Mouse (Mus musculus) kidney, postnatal 0 days (tissue): ENCODE measurements around the gene Sema7a. TPM values are rescaled to one million over a fixed set of nuclear protein-coding genes. Genes with fewer than 3 reads are reported as not detected.

Source experiments
- ATAC-seq: fragments of 200-750 bp; cut with Nextera tagmentation; replicated peaks from 2 replicates; pipeline ENCODE4 v1.8.0; 2017; ENCODE audit warnings: low read depth, moderate number of reproducible peaks, moderate TSS enrichment, moderate library complexity; ENCODE audit not compliant: low FRiP score
- DNase-seq: peaks from one replicate; pipeline ENCODE4 v3.0.0-alpha.2; 2016; ENCODE audit warnings: low spot score
- H3K27ac ChIP-seq: fragments of 300-500 bp; sonication (generic); 2 replicates; pipeline ENCODE4 v1.5.1; 2014; ENCODE audit warnings: mild to moderate bottlenecking
- H3K27me3 ChIP-seq: fragments of 300-500 bp; sonication (generic); 2 replicates; pipeline ENCODE4 v1.6.1; 2014; ENCODE audit warnings: low read length, mixed read lengths; ENCODE audit not compliant: insufficient read depth
- H3K36me3 ChIP-seq: fragments of 300-500 bp; sonication (generic); 2 replicates; pipeline ENCODE4 v1.6.1; 2014; ENCODE audit warnings: low read length, mixed read lengths; ENCODE audit not compliant: insufficient read depth
- H3K4me1 ChIP-seq: fragments of 300-500 bp; sonication (generic); replicated peaks from 2 replicates; pipeline ENCODE4 v1.6.1; 2014; ENCODE audit warnings: antibody characterized with exemption, low read length, mixed read lengths; ENCODE audit not compliant: insufficient read depth
- H3K4me2 ChIP-seq: fragments of 300-500 bp; sonication (generic); 2 replicates; pipeline ENCODE4 v1.6.1; 2014; ENCODE audit warnings: mild to moderate bottlenecking, low read length, moderate library complexity, mixed read lengths
- H3K4me3 ChIP-seq: fragments of 300-500 bp; sonication (generic); replicated peaks from 2 replicates; pipeline ENCODE4 v1.5.1; 2014; ENCODE audit warnings: low read depth, low read length
- H3K9ac ChIP-seq: fragments of 300-500 bp; sonication (generic); 2 replicates; pipeline ENCODE4 v1.6.1; 2014; ENCODE audit warnings: low read depth, low read length
- H3K9me3 ChIP-seq: fragments of 300-500 bp; sonication (generic); replicated peaks from 2 replicates; pipeline ENCODE4 v1.6.1; 2016; ENCODE audit warnings: low read length, inconsistent platforms, mixed read lengths
- CTCF ChIP-seq: IDR thresholded peaks from 2 replicates; pipeline ENCODE4 v1.5.1; 2016; ENCODE audit warnings: antibody characterized with exemption, low read depth, mild to moderate bottlenecking, moderate library complexity
- WGBS: fragments of 180-500 bp; shearing (Covaris S2); extraction: QIAGEN DNeasy Blood & Tissue Kit; methylation state at CpG from one replicate; pipeline ENCODE4 v1.1.7; 2014; 5-methylcytosine and 5-hydroxymethylcytosine counted together
- polyA plus RNA-seq: library from polyadenylated mRNA; unstranded; fragments of >200 nt; fragmentation: Nextera tagmentation; extraction: Ambion mirVana; gene quantifications from 2 replicates; pipeline ENCODE4 v1.2.1, GENCODE M21; 2015

Gene Sema7a
- polyA plus RNA-seq, 1 experiment from 2014 or later = 0.80 TPM

DNA sequence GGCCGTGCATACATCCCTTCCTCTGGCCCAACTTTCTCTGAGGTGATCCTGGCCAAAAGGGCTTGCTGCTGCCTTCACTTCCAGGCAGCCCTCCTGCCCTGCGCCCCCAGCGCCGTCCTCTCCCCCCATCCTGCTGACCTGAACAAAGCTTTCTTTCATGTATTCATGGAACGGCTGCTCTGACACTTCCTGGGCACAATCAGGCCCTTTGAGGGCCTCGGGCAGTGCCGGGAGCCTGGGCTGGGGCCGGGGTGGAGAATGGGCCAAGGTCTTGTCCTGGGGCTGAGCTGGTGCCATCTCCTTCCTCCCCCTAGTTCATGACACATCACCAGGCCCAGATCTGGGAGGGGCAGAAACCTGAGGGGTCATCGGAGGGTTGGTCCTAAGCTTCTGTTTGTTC is 10.6 kb downstream of the Sema7a start:
- H3K36me3 ChIP-seq = no peaks in the 10 kb centered on the region
- no peak overlapping the region for H3K27ac ChIP-seq
- 0 out of 2 replicates have a peak, but pooled peaks cover 3% of the 10 kb centered on the region for H3K4me1 ChIP-seq
- no peak overlapping the region for H3K4me3 ChIP-seq
- WGBS = 58% methylated on average over 9 of the region's 9 CpGs
- no peaks in the 10 kb centered on the region for H3K9me3 ChIP-seq
- H3K9ac ChIP-seq = no peak overlapping the region
- no peak for TF ChIP-seq CTCF
- ATAC-seq (no peak), DNase-seq (no peak)
- H3K27me3 ChIP-seq = no peaks in the 10 kb centered on the region
- no peak overlapping the region for H3K4me2 ChIP-seq

DNA sequence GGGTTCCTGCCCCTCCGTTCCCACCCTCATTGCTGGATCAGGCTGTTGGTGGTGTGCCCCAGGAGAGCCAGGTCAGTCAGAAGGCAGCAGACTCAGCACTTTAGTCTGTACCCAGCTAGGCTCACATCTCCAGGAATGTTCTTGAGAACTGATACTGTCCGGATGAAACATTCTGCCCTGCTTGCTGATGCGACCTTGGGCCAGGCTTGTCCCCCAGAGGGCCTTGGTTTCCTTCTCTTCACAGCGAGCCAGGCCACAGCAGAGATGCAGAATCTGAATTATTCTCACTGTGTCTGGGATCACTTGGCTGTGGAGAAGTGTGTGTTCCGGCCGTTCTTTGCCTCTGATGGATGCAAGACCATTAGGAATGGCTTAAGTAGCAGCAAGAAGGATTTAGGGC is 12.1 kb downstream of the Sema7a start:
- H3K36me3 ChIP-seq = no peaks in the 10 kb centered on the region
- no peak overlapping the region for H3K4me3 ChIP-seq
- 59% methylated on average over 6 of the region's 6 CpGs for WGBS
- no peak overlapping the region for H3K9ac ChIP-seq
- H3K4me2 ChIP-seq = no peak overlapping the region
- no peak for ATAC-seq
- TF ChIP-seq CTCF = no peak
- no peak for DNase-seq
- H3K27ac ChIP-seq = no peak overlapping the region
- H3K4me1 ChIP-seq = 0 out of 2 replicates have a peak, but pooled peaks cover 3% of the 10 kb centered on the region
- no peaks in the 10 kb centered on the region for H3K27me3 ChIP-seq
- no peaks in the 10 kb centered on the region for H3K9me3 ChIP-seq

DNA sequence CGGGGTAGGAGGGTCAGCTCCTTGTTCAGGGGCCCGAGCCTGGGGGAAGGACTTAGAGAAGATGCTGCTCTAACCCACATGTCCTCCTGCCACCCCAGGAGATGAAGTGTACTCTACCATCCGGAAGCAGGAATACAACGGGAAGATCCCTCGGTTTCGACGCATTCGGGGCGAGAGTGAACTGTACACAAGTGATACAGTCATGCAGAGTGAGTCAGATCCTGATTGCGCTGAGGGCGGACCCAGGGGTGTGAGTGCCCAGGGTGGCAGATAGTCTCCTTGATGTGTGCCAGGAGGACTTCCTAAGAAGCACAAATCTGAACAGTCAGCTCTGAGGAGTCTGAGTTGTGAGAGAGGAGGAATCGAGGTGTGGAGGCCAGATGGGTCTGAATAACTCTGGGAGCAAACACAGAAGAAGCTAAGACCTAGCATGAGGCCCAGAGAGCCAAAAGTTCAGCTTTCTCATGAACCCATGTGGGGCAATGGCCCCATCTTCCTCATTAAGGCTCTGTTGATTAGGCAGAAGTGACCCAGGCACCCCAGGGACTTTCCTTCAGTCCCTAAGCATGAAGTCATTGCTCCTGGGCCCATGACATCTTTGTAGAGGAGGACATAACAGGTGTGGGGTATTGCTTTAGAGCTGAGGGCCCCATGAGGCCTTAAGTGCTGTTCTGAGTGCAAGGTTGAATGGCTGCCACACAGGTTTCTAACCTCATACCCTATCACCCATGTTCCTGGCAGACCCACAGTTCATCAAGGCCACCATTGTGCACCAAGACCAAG is 15.2 kb downstream of the Sema7a start:
- no peaks in the 10 kb centered on the region for H3K36me3 ChIP-seq
- DNase-seq (no peak), ATAC-seq (no peak)
- no peaks in the 10 kb centered on the region for H3K9me3 ChIP-seq
- no peak overlapping the region for H3K4me2 ChIP-seq
- H3K27ac ChIP-seq = no peak overlapping the region
- H3K9ac ChIP-seq = no peak overlapping the region
- no peak overlapping the region for H3K4me3 ChIP-seq
- H3K27me3 ChIP-seq = no peaks in the 10 kb centered on the region
- WGBS = 85% methylated on average over 12 of the region's 12 CpGs
- TF ChIP-seq CTCF = no peak
- H3K4me1 ChIP-seq = no peaks in the 10 kb centered on the region

DNA sequence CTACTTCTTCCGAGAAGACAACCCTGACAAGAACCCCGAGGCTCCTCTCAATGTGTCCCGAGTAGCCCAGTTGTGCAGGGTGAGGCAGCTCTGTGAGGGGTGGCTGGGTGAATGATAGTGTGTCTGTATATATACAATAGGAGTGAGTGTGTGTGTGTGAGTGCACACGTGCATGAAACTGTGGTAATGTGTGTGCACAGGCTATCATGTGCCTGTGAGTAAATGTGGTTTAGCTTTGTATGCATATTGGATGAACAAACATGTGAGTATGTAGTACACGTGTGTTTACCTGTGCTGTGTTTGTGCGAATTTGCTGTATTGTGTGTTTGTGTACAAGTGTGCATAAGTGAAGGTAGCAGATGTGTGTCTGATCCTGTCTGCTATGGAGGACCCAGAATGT is 15.9 kb downstream of the Sema7a start:
- TF ChIP-seq CTCF = no peak
- no peak overlapping the region for H3K9ac ChIP-seq
- H3K4me3 ChIP-seq = no peak overlapping the region
- no peak overlapping the region for H3K27ac ChIP-seq
- H3K9me3 ChIP-seq = no peaks in the 10 kb centered on the region
- 82% methylated on average over 6 of the region's 6 CpGs for WGBS
- no peak for ATAC-seq
- DNase-seq = no peak
- H3K27me3 ChIP-seq = no peaks in the 10 kb centered on the region
- no peaks in the 10 kb centered on the region for H3K4me1 ChIP-seq
- H3K36me3 ChIP-seq = no peaks in the 10 kb centered on the region
- no peak overlapping the region for H3K4me2 ChIP-seq

DNA sequence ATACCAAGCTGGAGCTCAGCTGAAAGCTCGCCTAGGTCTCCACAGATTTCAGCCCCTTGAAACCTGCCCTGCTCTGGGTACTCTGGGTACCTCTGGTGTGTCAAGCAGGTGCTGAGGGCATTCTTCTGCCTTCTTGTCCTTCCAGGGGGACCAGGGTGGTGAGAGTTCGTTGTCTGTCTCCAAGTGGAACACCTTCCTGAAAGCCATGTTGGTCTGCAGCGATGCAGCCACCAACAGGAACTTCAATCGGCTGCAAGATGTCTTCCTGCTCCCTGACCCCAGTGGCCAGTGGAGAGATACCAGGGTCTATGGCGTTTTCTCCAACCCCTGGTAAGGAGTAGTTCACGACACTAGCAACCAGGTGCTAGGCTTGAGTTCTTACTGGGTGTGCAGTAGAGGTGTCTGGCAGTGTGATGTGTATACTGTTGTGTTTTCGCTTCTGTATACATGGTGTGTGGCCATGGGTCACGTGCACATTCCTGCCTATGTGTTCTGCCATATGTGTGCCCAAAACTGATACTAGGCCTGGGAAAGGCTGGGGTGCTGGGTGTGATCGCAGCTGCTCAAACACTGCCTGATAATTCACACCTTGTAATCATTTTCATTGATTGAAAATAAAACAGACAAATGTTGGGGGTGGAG is 16.4 kb downstream of the Sema7a start:
- ATAC-seq (no peak), DNase-seq (no peak)
- no peak for TF ChIP-seq CTCF

DNA sequence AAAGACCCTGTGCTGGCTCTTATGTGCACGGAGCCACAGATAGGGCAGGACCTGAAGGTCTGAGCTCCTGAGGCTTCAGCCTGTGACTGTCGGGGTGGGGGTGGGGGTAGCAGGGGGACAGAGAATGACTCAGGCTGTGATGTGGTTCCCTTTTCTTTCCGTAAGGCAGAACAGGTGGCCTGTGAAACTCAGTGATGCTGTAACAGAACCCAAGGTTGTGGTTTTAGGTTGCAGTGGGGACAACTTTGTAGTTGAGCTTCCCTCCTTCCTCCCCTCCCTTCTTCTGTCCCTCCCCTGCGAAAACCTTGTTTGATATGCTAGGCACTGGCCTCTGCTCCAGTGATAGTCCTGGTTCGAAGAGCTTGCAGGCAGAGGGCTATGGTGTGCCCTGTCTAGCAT is 16.9 kb downstream of the Sema7a start:
- ATAC-seq = no peak
- H3K4me3 ChIP-seq = no peak overlapping the region
- no peaks in the 10 kb centered on the region for H3K9me3 ChIP-seq
- no peaks in the 10 kb centered on the region for H3K27me3 ChIP-seq
- H3K27ac ChIP-seq = no peak overlapping the region
- 53% methylated on average over 5 of the region's 5 CpGs for WGBS
- TF ChIP-seq CTCF = no peak
- DNase-seq = no peak
- H3K4me2 ChIP-seq = no peak overlapping the region
- H3K9ac ChIP-seq = no peak overlapping the region
- 0 out of 2 replicates have a peak, but pooled peaks cover 3% of the 10 kb centered on the region for H3K4me1 ChIP-seq
- H3K36me3 ChIP-seq = no peaks in the 10 kb centered on the region

More for the DNA sequence above, 16.4 kb downstream of the Sema7a start:
- 81% methylated on average over 9 of the region's 9 CpGs for WGBS
- no peak overlapping the region for H3K4me3 ChIP-seq
- no peak overlapping the region for H3K9ac ChIP-seq
- H3K4me1 ChIP-seq = 0 out of 2 replicates have a peak, but pooled peaks cover 1% of the 10 kb centered on the region
- H3K9me3 ChIP-seq = no peaks in the 10 kb centered on the region
- no peak overlapping the region for H3K4me2 ChIP-seq
- no peaks in the 10 kb centered on the region for H3K36me3 ChIP-seq
- H3K27ac ChIP-seq = no peak overlapping the region
- H3K27me3 ChIP-seq = no peaks in the 10 kb centered on the region
